Mouse (Mus musculus): ENCODE data around the gene Rbx1.

DNA sequence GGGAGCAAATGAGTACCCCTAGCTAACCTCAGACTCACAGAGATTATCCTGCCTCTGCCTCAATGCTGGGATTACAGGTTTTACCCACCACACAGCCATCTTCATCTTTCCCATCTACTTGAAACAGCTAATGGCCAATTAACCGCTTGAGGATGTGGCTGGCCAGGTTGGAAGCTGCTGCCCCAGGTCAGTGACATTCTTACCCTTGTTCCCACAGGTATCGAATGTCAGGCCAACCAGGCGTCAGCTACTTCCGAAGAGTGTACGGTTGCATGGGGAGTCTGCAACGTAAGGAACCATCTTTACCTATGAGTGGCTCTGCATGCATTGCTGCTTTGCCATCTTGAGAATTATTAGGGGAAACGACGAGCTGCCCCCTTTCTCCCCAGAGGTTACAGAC lies 4.6 kb downstream of the Rbx1 start:
- TF ChIP-seq CTCF (IDR thresholded peaks at IDR 0.05; ENCODE audit: extremely low read depth, insufficient read depth, low read length) (no peak), POLR2A (IDR thresholded peaks at IDR 0.05; ENCODE audit: extremely low read depth, insufficient read depth, low read length) (no peak)

All from cortical plate, adult 2 months (tissue).